Mouse (Mus musculus): ENCODE results near the gene Gpr37l1.

Gene Gpr37l1

DNA sequence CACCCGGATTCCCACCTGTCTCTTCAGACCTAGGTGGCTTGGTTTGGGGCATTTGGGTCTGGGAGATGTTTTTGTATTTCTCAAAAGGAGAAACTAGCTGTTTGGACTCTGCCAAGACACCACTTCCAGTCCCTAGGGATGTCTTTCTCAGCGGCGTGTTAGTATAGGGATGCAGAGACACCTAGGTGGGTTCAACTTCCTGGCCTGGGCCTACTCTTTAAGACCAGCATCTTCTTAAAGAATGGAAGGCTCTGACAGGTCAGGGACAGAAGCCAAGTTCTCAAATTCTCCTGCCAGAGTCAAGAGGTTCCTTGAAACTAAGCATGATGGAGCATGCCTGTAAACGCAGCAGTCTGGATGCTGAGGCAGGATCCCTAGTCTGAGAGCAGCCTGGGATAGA, 19.0 kb downstream of the Gpr37l1 start:
- DNase-seq (ENCODE audit: inconsistent ontology term) = no peak

DNA sequence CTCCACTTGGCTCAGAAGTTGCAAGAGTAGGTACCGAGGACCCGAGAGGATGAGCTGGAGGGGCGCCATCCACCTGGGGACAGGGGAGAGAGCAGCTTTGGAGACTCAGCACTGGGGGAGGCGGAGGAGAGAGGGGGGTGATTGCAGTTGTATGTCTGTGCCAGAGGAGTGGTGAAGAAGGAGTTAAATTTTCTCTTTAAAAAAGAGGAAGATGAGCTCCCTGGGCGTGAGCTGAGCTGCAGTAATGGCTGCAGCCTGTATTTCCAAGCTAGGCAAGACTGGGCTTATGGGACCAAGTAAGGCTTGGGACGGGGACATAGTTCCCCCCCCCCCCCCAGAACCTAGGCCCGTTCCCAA, 19.8 kb downstream of the Gpr37l1 start:
- no peak for DNase-seq (ENCODE audit: inconsistent ontology term)

DNA sequence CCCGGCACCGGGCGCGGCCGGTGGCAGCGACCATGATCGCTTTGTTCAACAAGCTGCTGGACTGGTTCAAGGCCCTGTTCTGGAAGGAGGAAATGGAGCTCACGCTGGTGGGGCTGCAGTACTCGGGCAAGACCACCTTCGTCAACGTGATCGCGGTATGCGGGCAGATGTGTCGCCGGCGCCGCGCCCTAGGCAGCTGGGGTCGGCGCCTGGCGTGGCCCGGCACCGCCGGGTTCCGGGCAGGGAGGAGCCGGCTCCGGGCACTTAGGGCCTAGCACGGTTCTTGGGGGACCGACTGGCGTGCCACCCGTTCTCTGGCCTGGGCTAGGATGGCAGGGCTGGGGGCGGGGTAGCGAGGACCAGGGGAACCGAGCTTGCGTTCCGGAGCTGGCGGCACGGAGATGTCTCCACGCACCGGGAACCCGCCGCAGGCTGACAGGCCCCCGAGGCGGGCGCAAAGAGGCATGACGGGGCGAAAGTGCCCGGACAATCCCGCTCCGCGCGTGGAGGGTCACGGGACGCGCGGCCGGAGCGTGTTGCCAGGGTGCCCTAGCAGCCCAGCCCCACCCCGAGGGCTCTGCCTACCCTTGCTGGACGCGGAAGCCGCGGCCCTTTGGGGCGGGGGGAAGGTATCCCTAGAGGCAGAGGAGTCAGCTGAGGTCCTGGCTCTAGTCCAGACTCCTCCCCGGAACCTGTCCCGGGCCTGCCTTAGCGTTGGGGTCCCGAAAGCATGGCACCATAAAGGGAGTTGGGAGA, 20.4 kb downstream of the Gpr37l1 start:
- DNase-seq (ENCODE audit: inconsistent ontology term) = peak; percentile 93

DNA sequence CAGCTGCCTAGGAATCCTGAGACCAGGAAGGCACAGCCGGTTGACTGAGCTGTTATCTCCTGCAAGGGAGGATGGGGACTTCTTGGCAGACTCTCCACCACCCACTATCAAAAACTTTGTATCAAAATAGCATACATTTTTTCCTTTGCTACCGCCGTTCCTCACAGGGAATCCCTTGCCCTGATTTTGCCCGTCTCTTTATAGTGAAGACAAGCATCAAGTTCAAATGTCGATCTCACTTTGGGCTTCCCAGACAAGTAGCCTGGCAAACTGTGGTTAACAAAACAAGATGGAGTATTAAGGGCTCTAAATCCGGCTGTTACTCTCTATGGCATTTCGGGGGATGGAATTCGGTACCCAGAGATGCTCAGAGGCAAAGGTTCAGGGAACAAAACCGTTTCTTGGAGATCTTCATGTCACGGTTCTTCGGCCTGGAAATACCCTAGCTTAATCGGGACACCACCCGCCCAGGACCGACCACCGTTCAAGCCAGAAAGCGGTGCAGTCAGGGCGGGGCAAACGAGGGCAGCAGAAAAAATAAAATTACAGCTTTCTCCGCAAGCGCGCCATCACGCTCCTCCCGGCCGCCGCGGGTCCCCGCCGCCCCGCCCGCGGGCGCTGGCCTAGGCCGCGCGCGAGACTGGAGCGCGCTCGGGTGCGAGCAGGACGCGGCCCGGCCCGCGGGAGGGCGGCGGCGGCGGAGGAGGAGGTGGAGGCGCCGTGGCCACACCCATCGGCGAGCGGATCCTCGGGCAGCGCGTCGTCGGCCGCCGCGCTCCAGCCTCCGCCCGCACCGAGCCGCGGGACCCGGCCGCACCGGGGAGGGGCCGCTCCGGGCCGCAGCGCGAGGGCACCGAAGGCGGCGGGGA, 21.2 kb downstream of the Gpr37l1 start, which contains the start of gene Arl8a:
Arl8a (plus strand) TSS at position 748 of the 869 bp plus-strand sequence.
- DNase-seq (ENCODE audit: inconsistent ontology term) = peak; percentile 91

DNA sequence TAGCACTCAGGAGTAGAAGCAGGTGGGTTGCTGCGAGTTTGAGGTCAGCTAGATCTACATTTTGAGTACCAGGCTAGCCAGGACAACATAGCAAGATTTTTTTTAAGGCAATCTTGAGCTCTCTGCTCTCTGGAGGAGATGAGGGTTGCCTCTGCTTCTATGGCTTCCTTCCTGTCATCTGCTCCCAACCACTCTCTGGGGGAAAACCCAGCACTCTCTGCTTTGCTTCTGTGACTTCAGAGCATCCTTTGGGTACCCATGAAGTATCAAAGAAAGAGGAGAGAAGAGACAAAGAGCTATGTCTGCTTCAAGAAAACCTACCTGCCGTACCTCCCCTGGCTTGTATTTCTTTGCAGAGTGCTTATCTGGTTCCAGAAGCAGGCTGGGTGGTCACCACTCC, 23.5 kb downstream of the Gpr37l1 start:
- no peak for DNase-seq (ENCODE audit: inconsistent ontology term)

DNA sequence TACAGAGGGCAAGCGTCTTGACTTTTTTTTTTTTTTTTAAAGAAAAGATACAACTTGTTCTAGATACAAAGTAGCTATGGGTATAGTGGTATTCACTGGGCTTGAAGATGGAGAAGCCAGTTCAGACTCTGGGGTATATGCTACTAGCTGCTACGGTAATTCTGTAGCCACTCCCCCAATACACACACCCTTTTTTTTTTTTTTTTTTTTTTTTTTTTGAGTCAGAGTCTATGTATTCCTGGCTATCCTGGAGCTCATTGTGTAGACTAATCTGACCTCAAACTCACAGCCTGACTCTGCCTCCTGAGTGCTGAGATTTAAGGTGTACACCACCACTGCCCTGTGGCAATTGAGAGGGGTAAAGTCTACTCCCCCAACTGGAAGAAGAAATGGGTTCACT, 25.0 kb downstream of the Gpr37l1 start:
- DNase-seq (ENCODE audit: inconsistent ontology term) = no peak

DNA sequence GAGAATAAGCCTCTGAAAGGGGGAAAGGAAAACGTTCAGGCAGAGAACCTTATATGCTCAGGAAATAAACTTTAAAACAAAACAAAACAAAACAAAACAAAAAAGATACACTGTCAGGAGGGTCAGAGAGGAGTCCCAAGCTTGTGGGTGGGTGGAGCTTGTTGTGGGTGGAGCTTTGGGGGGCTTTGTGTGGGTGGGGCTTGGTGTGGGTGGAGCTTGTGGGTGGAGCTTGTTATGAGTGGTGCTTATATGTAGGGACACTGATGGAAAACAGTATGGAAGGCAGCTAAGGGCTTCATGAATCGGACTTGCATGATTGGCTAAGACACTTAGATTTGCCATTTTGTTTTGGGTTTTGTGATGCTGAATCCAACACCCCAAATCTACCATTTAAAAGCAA, 27.6 kb downstream of the Gpr37l1 start:
- DNase-seq (ENCODE audit: inconsistent ontology term) = no peak

DNA sequence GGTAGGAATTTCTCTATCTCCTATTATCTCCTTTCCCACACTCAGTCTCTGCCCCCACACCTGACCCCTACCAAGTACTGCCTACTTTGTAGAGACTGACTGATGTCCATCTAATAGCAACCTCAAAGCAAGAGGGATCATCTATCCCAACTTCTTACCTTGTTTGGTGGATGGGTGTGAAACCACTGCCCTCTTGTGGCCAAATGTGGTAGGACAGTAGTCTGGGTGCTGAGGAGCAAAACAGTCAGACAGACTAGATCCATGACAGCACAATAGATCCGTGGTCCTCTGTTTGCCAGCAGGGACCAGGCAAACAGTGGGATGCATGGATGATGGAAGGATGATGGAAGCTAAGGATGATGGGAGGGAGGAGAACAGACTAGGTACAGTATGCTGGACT, 31.0 kb downstream of the Gpr37l1 start:
- DNase-seq (ENCODE audit: inconsistent ontology term) = peak; percentile 57

DNA sequence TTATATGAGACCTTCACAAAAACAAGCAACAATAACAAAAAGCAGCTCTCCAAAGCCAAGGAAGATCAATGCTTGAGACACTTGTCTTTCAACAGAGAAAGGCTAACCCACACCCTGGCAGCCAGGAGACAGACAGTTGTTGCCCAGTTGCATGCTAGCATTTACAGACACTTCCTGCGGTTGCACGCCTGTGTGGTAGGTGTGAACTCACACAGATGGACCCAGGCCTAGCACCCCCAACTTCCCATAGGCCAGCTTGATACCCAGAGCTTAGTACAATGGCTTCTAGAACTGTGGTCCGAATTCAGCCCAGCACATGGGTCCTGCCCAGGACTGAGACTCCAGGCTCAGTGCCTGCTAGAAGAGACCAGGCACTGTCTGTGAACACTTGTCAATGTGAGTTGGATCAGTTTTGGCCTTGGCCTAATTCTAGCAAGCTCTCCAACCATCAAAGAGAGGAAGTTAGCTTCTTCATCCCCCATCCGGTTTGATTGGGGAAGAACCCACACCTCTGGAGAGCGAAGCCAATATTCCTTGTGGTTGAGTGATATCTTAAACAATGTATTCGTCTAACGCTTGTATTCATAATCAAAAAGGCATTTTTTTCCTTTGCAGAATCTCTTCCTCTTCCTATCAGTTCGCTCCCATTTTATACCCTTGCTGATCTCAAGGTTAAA, 32.2 kb downstream of the Gpr37l1 start:
- DNase-seq (ENCODE audit: inconsistent ontology term) = no peak

DNA sequence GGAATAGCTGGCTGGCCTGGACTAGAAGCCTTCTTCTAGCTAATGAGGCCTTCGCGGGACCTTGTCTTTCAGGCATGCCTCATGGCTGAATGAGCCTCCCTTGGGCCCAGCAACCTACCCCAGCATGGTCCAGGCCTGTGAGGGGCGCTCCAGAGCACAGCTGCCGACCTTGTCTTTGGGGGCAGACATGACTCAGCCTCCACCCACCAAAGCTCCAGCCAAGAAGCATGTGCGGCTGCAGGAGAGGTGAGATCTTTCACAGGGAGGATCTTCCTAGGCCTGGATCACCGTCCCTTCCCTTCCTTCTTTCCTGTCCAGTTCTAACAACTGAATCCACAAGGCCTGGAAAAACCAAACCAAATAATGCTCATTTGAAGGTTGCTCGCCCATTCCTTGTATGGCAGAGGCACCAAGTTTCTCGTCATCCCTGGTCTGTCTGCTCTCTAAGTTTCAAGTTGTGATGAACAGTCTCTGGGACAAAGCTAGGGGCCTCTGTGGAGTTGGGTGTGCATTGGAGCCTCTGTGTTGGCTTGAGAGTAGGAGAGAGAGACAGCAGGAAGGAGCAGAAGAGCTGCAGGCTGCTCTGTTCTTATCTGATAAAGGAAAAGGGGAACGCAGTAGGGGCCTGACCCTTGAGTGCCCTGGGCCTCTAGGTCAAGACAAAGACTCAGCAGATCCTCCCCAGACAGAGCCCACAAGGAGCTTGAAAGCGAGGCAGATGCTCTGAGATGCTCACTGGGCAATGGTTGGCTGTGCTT, 33.6 kb downstream of the Gpr37l1 start:
- DNase-seq (ENCODE audit: inconsistent ontology term) = no peak

DNA sequence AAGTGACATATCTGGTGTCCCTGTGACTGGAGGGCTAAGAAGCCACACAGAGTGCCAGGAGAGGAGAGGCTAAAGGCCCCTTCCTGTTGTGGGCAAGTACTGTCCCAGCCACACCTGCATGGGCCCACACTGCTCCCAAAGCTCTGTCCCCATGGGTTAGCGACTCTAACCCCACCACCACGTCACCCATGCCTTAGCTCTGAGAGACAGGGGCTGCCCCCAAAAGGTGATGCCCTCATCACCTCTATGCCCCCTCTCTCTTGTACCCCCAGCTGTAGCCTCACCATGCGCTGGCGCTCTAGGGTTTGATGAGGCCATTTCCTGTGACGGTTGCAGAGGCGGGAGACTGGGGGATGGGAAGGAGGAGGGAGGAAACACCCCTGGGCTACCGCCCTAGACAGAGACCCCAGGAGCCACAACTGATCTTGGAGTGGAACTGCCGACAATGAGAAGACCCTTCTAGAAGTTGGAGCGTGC, 34.5 kb downstream of the Gpr37l1 start:
- DNase-seq (ENCODE audit: inconsistent ontology term) = no peak

DNA sequence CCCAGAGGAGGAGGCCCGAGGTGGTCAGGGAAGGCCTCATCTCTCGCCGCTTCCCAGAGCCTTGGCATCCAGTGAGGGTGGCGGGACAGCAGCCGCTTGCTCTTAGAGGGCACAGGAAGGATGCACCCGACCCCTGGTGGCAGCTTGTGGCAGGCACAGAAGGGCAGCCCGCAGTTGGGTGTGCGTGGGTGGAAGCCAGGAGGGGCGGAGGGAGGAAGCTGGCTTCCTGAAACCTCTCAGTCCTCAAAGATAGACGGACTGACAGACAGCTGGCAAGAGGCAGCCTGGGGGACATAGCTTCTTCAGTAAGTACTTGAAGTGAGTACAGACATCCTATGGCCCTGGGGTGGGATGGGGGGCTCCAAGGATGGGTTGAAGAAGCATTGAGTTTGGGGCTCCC, 35.0 kb downstream of the Gpr37l1 start, which contains the start of gene Ptpn7:
Ptpn7 (plus strand) TSS at position 228 of the 400 bp plus-strand sequence.
- peak; percentile 87 for DNase-seq (ENCODE audit: inconsistent ontology term)

DNA sequence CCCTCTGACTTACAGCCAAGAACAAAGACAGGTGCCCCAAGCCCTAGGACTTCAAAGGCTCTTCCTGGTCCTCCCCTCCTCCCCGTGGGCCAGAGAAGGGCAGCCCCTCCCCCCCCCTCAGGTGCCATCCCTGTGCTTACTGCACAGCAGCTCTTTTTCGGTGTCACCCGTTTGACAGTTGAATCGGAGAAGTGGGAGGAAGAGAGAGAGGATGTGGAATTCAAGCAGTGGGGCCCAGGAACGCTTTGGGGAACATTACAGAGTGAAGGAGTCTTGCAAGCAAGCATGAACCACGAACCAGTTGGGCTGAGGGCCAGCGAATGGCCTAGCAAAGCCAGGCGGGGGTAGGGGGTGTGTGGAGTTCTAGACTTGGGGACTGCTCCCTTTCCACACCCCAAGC, 35.9 kb downstream of the Gpr37l1 start:
- DNase-seq (ENCODE audit: inconsistent ontology term) = no peak

DNA sequence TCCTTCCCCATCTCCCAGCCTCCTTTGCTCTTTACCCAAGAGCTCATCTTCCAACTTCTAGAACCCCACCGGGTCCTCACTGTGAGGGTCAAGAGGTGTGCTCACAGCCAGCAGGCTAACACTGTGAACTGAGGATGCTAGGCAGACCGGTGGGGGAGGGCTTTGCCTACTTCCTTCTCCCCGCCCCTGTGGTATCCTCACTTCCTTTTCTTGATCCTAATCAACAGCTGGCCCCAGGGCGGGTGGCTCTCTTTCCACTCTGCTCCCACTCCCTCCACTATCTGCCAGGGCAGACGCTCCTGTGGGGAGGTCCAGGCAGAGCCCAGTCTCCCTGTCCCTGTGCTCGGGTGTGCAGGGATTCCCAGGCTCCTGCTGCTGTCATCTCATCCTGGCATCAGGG, 36.4 kb downstream of the Gpr37l1 start:
- no peak for DNase-seq (ENCODE audit: inconsistent ontology term)

DNA sequence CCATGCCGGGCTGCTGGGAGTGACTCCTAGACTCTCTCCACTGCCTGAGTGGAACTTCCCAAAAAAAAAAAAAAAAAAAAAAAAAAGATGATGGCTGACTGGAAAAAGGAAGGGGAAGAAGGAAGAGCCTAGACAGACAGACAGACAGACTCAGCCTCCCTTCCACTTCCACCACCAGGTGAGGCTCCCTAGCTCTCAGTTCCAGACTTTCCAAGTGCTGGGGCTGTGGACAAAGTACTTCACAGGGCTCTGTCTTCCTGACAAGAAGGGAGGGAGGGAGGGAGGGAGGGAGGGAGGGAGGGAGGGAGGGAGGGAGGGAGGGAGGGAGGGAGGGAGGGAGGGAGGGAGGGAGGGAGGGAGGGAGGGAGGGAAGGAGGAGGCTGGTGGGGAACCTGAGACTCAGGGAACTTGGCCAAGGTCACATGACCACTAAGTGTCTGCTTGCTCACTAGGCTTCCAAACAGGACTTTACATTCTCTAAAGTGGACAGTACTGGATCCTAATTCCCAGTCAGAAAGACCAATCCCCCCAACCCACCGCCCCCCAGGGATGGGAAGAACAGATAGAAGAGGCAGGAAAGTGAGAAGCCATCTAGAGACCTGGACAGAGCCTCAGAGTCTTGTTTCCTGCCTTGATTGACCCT, 37.0 kb downstream of the Gpr37l1 start:
- no peak for DNase-seq (ENCODE audit: inconsistent ontology term)

DNA sequence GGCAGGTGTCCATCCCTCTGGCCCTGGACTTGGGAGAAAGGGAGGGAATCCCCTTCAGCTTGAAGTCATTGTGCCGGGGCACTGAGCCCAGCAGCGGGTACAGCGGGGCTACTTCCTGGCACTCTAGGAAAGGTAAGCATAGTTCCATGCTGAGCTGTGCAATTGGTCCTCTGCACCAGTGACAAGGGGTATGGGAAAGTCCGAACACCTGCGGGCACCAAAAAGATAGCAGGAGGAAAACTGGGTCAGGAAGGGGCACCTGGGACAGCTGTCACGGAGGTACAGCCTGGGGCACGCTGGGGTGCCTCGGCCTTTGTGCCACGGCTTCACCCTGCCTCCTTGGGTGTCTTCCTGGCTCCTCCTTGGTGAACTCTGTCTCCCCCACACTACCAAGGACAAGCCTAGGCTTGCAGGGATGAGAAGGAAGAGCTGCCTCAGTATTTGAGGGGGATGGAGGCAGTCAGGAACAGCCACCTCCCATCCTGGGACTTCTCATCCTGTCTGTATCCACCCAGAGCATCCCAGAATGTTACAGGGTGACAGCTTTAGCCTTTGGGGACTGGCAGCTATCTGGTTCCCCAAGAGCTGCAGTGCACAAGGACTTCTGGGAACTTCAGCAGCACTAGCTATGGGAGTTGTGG, 37.8 kb downstream of the Gpr37l1 start:
- DNase-seq (ENCODE audit: inconsistent ontology term) = no peak

DNA sequence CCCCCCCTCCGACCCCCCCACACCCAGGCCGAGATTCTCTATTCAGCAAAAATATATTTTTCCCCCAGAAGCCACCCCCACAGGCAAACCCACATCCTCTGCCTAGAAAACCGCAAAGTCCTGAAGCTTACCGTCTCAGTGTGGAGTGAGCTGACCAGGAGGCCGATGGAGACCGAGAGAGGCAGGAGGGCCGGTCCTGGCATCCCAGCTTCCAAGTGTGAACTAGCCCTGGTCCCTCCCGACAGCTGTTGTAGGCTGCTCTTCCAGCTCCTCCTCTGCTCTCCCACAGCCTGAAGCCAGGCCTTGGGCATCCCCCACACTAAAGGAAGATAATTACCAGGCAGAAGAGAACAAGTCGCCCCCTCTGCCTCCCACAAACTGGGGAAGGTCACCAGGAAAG, 38.5 kb downstream of the Gpr37l1 start:
- DNase-seq (ENCODE audit: inconsistent ontology term) = no peak

DNA sequence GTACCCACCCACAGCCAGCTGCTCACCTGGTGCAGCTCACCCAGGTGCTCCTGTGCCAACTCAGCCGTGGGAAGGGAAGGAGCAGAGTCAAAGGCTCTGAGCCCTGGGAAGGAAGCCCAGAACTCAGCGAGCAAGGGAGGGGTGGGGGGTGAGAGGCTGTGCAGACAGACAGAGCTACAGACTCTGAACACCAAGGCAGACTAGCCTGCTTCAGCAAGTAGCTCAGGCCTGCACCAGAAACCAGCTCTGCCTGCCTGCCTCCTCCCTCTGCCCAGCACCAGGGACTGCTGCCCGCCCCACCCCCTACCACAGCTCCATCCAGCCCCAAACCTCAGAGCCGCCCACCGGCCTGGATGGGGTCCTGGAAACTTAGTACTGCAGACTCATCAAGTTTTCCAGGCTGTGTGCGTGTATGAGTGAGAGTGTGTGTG, 39.5 kb downstream of the Gpr37l1 start:
- DNase-seq (ENCODE audit: inconsistent ontology term) = peak; percentile 36

DNA sequence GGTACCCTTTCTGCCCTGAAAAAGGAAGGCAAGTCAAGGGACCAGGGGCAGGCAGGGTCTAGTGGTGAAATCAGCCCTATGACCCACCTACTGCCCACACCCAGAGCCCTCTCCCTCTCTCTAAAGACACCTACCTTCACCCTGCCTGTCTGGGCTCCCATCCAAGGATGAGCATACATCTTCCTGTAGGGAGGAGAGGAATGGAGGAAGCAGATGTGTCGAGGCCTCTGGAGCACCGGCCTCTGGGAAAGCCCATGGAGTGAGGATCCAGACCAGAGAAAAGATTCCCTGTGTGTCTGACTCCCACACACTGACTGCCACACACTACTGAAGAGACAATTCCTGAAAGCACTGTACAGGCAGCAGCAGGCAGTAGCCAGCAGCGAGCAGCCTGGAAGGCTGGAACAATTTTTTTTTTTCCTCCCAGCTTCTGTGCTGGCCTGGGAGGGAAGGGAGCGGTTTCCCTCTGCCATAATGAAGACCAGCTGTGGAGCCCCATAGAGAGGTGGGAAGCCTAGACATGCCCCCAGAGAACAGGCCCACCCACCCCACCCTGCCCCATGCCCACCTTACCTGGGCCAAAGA, 40.9 kb downstream of the Gpr37l1 start:
- DNase-seq (ENCODE audit: inconsistent ontology term) = no peak

DNA sequence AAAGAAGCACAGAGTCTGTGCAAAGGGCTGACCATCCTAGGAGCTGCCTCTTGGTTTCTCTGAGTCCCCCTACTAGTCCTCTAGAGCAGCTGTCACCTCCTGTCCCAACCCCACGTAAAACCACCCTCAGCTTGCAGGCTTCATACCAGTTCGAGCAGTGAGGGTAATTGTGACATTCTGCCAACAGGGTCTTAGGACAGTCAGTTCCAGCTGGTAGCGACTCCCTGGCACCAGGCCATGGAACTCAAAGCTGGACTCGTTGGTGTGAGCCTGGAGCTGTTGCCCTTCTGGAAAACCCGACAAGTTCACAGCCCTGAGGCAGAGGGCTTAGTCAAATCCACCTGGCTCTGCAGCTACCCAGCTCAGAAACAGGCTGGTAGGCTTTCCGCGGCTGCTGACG, 41.5 kb downstream of the Gpr37l1 start:
- DNase-seq (ENCODE audit: inconsistent ontology term) = peak; percentile 30
